In the genomic region with DNA sequence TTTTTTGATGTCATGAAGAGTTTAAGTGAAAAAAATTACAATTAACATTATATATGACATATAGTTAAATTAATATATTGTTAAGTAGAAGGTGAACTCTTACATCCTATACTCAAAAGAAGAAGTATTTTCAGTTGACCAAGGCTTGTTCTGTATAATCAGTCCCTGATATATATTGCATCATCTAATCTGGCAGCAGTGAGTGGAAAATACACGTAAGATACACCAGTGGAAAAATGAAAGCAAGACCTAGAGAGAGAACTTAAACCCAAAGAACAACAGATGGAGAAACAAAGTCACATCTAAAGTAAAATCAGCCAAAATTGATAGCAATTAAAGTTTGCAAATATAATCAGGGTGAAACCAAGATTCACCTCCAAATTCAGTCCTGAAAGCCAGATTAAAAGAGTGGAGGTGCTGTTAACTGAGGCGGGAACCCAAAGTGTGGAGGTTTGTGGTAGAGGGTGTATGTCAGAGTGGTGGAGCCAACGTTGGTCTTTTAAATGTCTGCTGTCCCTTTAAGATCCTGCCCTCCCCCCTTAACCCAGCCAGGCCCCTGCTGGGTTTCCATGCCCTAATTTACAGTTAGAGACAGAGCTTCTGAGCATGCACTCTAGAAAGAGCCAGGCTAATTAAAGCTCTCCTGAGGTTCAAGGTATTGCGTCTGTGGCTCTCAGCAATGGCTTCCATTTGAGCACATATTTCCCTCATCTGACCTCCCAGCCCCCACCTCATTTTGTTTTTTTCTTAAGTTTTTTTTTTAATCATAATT, we compare ENCODE assay signal across 9 mouse cellular contexts. TPM values are rescaled to one million over a fixed set of nuclear protein-coding genes. Genes with fewer than 3 reads are reported as not detected.
DNase-seq lines count a peak whose midpoint lies in the region; ATAC-seq lines count a peak whose summit lies in the region.
"Had no signal": no experiment of that assay in that cellular context is flagged by ENCODE, and none has a peak within 500 bp of the region (broad histone marks: within the 10 kb centered on the region; RNA-seq: fewer than 3 reads in every experiment).

No protein-coding gene starts in this region.

- DNase-seq in forebrain, embryonic 10.5 days (ENCODE audit: extremely low spot score, low spot score), result no peak
- DNase-seq in brain, adult 2 months (ENCODE audit: low read depth, low spot score), result peak; percentile 75
- peak; percentile 39 for DNase-seq in embryonic facial prominence, embryonic 11.5 days (ENCODE audit: low spot score)
- DNase-seq in left cerebral cortex, adult 9 months (ENCODE audit: low spot score in 2 of 2), result no peak
- no peak for DNase-seq in adrenal gland, adult 2 months
- DNase-seq in urinary bladder, postnatal 4 days (ENCODE audit: low spot score in 2 of 2), result no peak
- DNase-seq: liver, embryonic 13.5 days had no signal

- no peaks in the 10 kb centered on the region for H3K9me3 ChIP-seq in forebrain, embryonic 13.5 days (replicated peaks)
- no peaks in the 10 kb centered on the region for H3K9me3 ChIP-seq in forebrain, embryonic 10.5 days
- H3K9me3 ChIP-seq in embryonic facial prominence, embryonic 11.5 days (replicated peaks; ENCODE audit: control insufficient read depth, low read length), result no peaks in the 10 kb centered on the region
- H3K9me3 ChIP-seq in midbrain, embryonic 12.5 days, result no peaks in the 10 kb centered on the region
- H3K9me3 ChIP-seq: liver, embryonic 13.5 days had no signal

- WGBS in forebrain, embryonic 13.5 days, result 38% methylated on average over 4 of the region's 4 CpGs
- 45% methylated on average over 4 of the region's 4 CpGs for WGBS in forebrain, embryonic 10.5 days
- 39% methylated on average over 4 of the region's 4 CpGs for WGBS in embryonic facial prominence, embryonic 11.5 days
- WGBS in midbrain, embryonic 12.5 days, result 44% methylated on average over 4 of the region's 4 CpGs

- H3K9ac ChIP-seq in forebrain, embryonic 13.5 days, result no peak overlapping the region
- H3K9ac ChIP-seq in embryonic facial prominence, embryonic 11.5 days (replicated peaks; ENCODE audit: low read length), result no peak overlapping the region
- H3K9ac ChIP-seq in midbrain, embryonic 12.5 days (replicated peaks), result no peak overlapping the region
- H3K9ac ChIP-seq: liver, embryonic 13.5 days had no signal

- peaks cover 25% of the 10 kb centered on the region for H3K4me1 ChIP-seq in forebrain, embryonic 13.5 days
- H3K4me1 ChIP-seq in forebrain, embryonic 10.5 days, result peaks cover 39% of the 10 kb centered on the region
- no peaks in the 10 kb centered on the region for H3K4me1 ChIP-seq in embryonic facial prominence, embryonic 11.5 days (ENCODE audit: control insufficient read depth, insufficient read depth, low read length)
- H3K4me1 ChIP-seq in midbrain, embryonic 12.5 days, result peaks cover 27% of the 10 kb centered on the region

- H3K4me3 ChIP-seq in forebrain, embryonic 13.5 days, result no peak overlapping the region
- no peak overlapping the region for H3K4me3 ChIP-seq in forebrain, embryonic 10.5 days
- H3K4me3 ChIP-seq in embryonic facial prominence, embryonic 11.5 days (ENCODE audit: low read depth, low read length), result no peak overlapping the region
- no peak overlapping the region for H3K4me3 ChIP-seq in midbrain, embryonic 12.5 days
- H3K4me3 ChIP-seq: liver, embryonic 13.5 days had no signal

- peak; percentile 48 for ATAC-seq in forebrain, embryonic 13.5 days
- ATAC-seq in embryonic facial prominence, embryonic 11.5 days (replicated peaks; ENCODE audit: insufficient number of reproducible peaks, low FRiP score, low TSS enrichment, low read depth), result no peak
- ATAC-seq in midbrain, embryonic 12.5 days (ENCODE audit: low FRiP score, low read depth), result peak; percentile 71

- H3K36me3 ChIP-seq in forebrain, embryonic 13.5 days (ENCODE audit: poor library complexity, severe bottlenecking), result no peaks in the 10 kb centered on the region
- no peaks in the 10 kb centered on the region for H3K36me3 ChIP-seq in forebrain, embryonic 10.5 days (replicated peaks)
- no peaks in the 10 kb centered on the region for H3K36me3 ChIP-seq in embryonic facial prominence, embryonic 11.5 days (replicated peaks; ENCODE audit: control insufficient read depth, insufficient read depth, low read depth, low read length)
- no peaks in the 10 kb centered on the region for H3K36me3 ChIP-seq in midbrain, embryonic 12.5 days
- H3K36me3 ChIP-seq: liver, embryonic 13.5 days had no signal

- no peak overlapping the region for H3K27ac ChIP-seq in forebrain, embryonic 13.5 days
- H3K27ac ChIP-seq in forebrain, embryonic 10.5 days, result no peak overlapping the region
- H3K27ac ChIP-seq in embryonic facial prominence, embryonic 11.5 days (replicated peaks; ENCODE audit: low read depth, low read length), result no peak overlapping the region
- no peak overlapping the region for H3K27ac ChIP-seq in midbrain, embryonic 12.5 days (replicated peaks)
- H3K27ac ChIP-seq: liver, embryonic 13.5 days had no signal

- H3K27me3 ChIP-seq in forebrain, embryonic 13.5 days, result no peaks in the 10 kb centered on the region
- peaks cover 11% of the 10 kb centered on the region for H3K27me3 ChIP-seq in forebrain, embryonic 10.5 days (ENCODE audit: poor library complexity, severe bottlenecking)
- H3K27me3 ChIP-seq in embryonic facial prominence, embryonic 11.5 days (ENCODE audit: control insufficient read depth, insufficient read depth, low read length), result no peaks in the 10 kb centered on the region
- no peaks in the 10 kb centered on the region for H3K27me3 ChIP-seq in midbrain, embryonic 12.5 days

- no peak overlapping the region for H3K4me2 ChIP-seq in forebrain, embryonic 13.5 days
- H3K4me2 ChIP-seq in embryonic facial prominence, embryonic 11.5 days (ENCODE audit: low read depth, low read length), result no peak overlapping the region
- H3K4me2 ChIP-seq in midbrain, embryonic 12.5 days (replicated peaks), result no peak overlapping the region
- H3K4me2 ChIP-seq: liver, embryonic 13.5 days had no signal

RNA-seq across cellular contexts. Expression of a gene that starts 5.0 kb away (rescaled TPM):
- polyA plus RNA-seq in forebrain, embryonic 13.5 days (2015; fragmentation: Nextera tagmentation; extraction: Ambion mirVana), result 4.8 and 5.5 TPM in 2 replicates
- 2.6 and 3.7 TPM in 2 replicates for polyA plus RNA-seq in forebrain, embryonic 10.5 days (2016; fragmentation: Nextera tagmentation; extraction: Ambion mirVana)
- polyA plus RNA-seq in embryonic facial prominence, embryonic 11.5 days (2014; fragmentation: Nextera tagmentation; extraction: Ambion mirVana), result 4.0 and 5.3 TPM in 2 replicates
- 8.2 and 9.0 TPM in 2 replicates for polyA plus RNA-seq in midbrain, embryonic 12.5 days (2016; fragmentation: Nextera tagmentation; extraction: Ambion mirVana)
- 10 to 100 TPM; 11.3 to 12.1 TPM for total RNA-seq in adrenal gland, adult 2 months (2021)
- 6.5 and 6.9 TPM in 2 replicates for polyA plus RNA-seq in adrenal gland, adult 2 months (2012; rRNA removed)

Comparison
In these comparisons a context has a peak if more than half of its experiments do, and no peak if none do; other contexts are left out.
1. DNase-seq: peak in brain, adult 2 months (single experiment) and embryonic facial prominence, embryonic 11.5 days (single experiment); none in forebrain, embryonic 10.5 days (single experiment), left cerebral cortex, adult 9 months (0 of 2), adrenal gland, adult 2 months (single experiment) and urinary bladder, postnatal 4 days (0 of 2).